Mouse (Mus musculus): Measurements from ENCODE around the gene Dusp27. TPM values are rescaled to one million over a fixed set of nuclear protein-coding genes. Genes with fewer than 3 reads are reported as not detected.

Gene Dusp27
- 0.05 and 0.12 TPM in 2 replicates for polyA plus RNA-seq (2012; rRNA removed)

DNA sequence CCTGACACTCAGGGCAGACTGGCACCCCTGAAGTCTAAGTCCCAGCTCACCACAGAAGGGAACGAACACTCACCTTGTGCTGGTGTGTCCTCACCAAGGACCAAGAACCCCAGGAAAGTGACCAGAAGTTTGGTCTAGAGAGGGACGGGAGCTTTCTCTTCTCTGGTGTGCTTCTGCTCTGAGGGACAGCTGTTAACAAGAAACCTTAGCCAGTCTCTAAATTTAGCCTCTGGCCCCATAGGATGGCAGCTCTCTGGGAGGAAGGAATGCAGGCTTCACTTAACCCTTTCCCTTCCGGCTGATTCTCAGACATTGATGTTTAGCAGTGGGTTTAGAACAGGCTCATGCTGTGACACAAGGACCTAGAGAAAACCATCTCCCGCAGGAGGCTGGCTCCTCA is at the start of gene Dusp27:
Gene Dusp27 (minus strand): TSS at position 204 of the 400 bp plus-strand sequence.
- WGBS = 73% methylated on average over 4 of the region's 4 CpGs
- no peak for DNase-seq (ENCODE audit: low read depth, low spot score)

DNA sequence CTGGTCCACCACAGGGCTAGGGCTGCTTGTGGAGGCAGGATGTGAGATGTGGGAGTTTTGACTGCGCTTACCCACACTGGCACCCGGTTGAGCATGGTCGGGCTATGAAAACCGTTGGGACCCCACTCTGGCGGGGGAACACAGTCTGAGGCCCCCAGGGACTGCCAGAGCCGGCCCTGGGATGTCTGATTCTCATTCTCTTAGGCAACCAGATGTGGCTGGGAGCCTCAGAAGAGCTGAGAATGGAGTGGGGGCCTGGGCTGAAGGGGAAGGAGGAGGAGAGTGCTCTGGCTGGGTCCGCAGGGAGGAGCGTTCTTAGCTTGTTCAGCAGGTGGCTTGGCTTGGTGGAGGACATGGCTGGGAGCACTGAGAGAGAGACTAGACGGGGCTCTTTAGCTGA is 45.9 kb upstream of the Dusp27 start:
- DNase-seq (ENCODE audit: low read depth, low spot score) = no peak
- WGBS = 75% methylated on average over 9 of the region's 9 CpGs

DNA sequence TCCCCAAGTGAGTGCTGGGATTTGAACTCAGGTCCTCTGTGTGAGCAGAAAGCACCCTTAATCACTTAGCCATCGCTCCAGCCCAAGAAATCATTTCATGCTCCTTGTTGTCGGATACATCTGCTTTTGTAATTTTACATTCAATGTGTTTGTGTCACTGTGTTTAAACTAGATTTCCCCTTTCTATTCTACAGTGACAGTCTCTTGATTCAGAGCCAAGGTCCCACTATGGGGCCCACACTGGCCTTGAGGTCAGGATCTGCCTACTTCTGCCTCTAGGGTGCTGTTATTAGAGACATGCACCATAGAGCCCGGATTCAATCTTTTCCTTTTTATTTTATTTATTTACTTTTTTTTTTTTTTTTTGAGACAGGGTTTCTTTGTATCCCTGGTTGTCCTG is 45.3 kb upstream of the Dusp27 start:
- DNase-seq (ENCODE audit: low read depth, low spot score) = no peak
- 62% methylated on average over 3 of the region's 3 CpGs for WGBS

DNA sequence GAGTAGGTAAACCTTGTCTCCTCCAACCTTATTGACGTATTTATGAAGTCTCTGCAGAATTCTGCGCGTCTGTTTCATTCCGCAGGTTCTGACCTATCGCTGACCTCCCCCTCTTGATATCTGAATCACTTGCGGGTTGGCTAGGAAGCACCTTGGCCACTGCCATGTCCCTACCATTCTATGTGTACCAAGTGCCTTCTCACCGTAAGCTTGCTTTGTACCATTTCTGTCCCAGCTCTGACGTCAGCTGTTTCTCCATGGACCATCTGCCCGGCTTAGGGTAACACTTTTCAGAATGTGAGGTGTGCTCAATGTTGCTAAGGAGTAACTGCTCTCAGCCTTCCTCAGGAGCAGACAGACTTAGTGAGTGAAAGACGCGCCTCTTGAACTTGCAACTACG is 43.1 kb upstream of the Dusp27 start:
- DNase-seq (ENCODE audit: low read depth, low spot score) = no peak
- 89% methylated on average over 12 of the region's 12 CpGs for WGBS

DNA sequence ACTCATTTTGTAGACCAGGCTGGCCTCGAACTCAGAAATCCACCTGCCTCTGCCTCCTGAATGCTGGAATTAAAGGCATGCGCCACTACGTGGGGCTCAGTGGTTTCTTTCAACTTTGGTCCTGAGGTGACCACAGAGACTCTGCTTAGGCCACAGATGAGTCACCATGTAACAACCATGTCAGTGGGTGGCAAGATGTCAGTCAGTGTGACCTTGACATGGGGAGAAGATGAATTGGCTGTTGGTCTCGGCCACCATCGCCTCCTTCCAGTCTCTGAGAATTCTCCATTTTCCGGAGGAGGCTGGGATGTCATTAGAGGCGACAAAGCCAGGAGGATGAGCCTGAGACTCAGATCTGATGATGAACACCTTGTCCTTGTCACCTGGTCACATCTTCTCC is 42.0 kb upstream of the Dusp27 start:
- no peak for DNase-seq (ENCODE audit: low read depth, low spot score)
- WGBS = 82% methylated on average over 7 of the region's 7 CpGs

DNA sequence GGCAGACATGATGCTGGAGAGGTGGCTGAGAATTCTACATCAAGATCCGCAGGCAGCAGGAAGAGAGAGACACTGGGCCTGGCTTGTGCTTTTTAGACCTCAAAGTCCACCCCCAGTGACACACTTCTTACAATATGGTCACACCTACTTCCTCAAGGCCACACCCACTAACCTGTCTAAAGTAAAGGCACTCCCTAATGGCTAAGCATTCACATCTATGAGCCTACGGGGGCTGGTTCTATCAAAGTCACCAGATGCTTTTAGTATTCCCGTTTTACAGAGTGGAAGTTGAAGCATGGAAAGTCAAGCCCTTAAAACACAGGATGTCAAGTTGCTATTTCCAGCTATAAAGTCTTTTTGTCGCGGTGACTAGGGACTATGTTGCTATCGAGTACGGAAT is 40.3 kb upstream of the Dusp27 start:
- WGBS = 93% methylated on average over 7 of the region's 7 CpGs
- DNase-seq (ENCODE audit: low read depth, low spot score) = no peak

DNA sequence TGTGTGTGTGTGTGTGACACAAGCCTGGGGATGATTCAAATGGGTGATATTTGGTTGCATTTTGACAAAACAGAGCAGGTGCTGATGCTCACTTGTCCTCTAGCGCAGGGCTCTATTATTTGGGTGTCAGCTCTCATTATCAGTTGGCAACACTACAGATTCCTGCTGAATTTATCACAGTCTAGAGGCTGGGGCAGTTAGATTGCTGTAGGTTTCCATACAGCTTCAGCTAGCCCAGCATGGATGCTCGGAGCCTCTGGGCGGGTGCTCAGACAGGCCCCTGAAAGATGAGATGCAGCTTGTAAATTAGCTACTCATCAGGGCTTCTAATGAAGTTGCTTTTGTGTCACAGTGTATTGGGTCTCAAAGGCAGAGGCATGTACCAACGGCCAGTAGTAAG is 39.7 kb upstream of the Dusp27 start:
- 95% methylated on average over 4 of the region's 4 CpGs for WGBS
- DNase-seq (ENCODE audit: low read depth, low spot score) = no peak

DNA sequence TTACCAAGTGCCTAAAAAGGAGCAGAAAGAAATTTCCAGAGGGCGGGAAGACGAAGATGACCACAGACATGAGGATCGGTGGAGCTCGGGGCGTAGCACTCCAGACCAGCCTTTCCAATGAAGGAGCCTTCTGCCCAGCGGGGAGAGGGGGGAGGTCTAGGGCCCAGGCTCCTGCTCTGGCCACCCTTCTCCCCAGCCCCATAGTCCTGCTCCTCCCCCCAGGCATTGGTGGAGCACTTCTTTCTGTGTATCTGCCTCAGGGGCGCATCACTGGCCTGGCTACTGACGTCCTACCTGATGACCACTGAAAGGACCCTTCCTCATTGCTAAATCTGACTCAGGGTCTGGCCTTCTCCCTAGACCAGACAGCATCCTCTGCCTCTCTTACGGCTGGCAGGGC is 37.4 kb upstream of the Dusp27 start:
- 94% methylated on average over 9 of the region's 9 CpGs for WGBS
- no peak for DNase-seq (ENCODE audit: low read depth, low spot score)

DNA sequence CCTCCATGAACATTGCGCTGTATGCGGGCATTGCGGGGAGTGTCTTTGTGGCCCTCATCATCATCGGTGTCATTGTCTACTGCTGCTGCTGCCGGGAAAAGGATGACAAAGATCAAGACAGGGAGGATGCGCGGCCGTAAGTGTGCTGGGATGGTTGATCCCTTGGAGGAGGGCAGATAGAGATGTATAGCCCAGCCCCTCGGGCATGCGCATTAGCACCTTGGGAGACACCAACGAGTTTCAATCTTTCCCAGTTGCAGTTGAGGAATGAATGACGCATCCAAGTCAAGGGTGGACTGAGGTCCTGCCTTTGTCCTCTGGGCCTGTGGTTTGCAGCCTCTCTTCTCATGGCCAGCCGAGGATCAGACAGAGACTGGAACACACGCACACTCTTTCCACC is 36.9 kb upstream of the Dusp27 start:
- 91% methylated on average over 14 of the region's 14 CpGs for WGBS
- no peak for DNase-seq (ENCODE audit: low read depth, low spot score)

DNA sequence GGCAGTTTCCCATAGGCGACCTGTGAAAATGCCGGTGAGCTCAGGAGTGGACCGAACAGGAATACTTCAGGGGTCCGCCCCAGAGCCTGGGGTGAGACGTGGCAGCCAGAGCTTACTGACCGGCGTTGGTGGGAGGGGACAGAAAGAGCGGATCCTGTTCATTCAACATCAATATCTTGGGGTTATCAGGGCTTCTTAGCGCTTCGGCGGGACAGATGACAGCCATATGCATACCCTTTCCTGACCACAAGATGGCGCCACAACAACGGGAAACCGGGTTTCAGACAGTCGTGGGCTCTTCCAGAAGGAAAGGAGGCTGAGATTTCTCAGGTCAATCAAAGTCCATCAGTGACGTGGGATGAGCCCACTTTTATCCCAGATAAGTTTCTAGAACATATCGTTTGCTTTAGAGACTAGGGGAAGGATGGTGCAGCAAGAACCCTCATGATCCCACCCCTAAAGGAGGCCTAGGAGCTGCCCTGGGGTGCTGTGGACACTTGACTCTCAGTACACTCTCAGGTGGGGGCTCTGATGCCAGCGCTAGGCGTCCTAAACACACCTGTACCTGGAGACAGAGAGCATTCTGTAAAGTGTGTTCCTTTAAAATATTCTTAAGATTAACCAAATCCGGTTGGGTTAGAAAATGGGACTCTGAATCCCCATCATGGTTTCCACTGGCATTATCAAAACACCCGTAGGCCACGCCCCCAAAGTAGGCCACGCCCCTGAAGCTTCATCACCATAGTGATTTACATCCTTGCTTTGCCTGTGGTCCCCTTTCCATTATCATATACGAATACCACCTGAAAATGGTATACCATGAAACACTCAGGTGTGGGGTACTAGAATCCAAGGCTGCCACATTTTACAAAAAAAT is 33.1 kb upstream of the Dusp27 start:
- WGBS = 25% methylated on average over 24 of the region's 24 CpGs
- DNase-seq (ENCODE audit: low read depth, low spot score) = no peak

DNA sequence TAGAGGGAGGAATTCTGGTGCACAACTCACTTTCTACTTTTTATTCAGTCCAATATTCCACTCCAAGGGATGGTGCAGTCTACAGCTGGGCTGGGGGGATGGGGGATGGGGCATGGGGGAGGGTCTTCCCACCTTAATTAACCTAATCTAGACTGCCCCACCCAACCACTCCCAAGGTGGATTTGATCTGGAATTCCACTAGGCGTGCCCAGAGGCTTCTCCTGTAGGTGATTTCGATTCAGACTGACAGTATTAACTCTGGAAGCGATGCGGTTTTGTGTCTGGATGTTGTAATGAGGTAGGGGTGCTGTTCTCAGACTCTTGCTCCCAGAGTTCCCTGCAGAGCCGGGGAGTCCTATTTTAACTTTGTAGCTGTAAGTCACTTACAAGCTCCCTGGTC is 32.4 kb upstream of the Dusp27 start:
- DNase-seq (ENCODE audit: low read depth, low spot score) = no peak
- 65% methylated on average over 5 of the region's 5 CpGs for WGBS

DNA sequence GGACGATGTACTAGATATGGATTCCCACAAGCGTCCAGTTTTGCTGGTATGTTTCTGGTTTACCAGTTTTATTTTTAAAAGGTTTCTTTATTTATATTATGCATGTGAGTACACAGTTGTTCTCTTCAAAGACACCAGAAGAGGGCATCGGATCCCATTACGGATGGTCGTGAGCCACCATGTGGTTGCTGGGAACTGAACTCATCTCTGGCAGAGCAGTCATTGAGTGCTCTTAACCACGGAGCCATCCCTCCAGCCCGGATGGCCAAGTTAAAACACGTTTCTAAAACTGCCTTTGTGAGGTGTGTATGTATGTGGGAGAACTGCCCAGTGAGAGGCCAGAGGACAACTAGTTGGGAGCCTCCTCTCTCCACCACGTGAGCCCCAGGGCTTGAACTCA is 30.9 kb upstream of the Dusp27 start:
- 74% methylated on average over 9 of the region's 9 CpGs for WGBS

DNA sequence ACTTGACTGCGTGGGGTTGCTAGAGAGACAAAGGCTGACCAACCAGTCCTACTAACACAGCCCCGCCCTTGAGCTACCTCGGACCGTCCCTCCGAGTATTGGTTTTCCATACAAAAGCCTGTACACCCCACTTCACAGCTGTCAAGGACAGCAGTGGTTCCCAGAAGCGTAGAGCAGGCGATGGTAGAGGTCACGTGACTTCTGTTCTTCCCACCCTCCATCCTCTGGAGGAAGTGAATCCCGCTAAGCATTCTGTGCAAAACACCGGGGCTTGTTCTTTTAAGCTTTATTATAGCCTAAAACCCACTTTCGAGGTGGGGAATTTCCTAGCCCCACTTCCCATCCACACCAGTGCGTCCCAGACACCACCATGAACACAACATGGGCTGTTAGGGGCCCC is 30.0 kb upstream of the Dusp27 start:
- DNase-seq (ENCODE audit: low read depth, low spot score) = no peak
- 84% methylated on average over 12 of the region's 12 CpGs for WGBS

More for the DNA sequence above, 30.9 kb upstream of the Dusp27 start:
- DNase-seq (ENCODE audit: low read depth, low spot score) = no peak

DNA sequence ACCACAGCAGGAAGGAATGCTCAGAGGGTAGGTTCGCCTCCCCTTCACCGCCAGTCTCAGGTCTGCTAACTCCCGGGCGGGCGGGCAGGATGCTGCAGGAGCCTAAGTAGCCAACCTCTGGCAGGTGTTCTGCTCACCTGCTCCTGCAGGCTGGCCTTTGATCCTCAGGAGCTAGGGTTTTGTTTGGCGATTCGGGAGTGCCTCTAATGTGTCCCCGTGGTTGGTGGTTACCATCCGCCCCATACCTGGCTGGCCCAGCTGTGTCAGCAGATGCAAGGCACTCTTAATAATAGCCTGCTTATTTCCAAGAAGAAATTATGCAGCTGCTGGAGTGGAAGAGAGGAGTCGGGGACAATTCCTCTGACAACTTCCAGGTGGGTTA is 27.4 kb upstream of the Dusp27 start:
- no peak for DNase-seq (ENCODE audit: low read depth, low spot score)
- whole genome bisulfite sequencing = 11% methylated on average over 10 of the region's 10 CpGs

DNA sequence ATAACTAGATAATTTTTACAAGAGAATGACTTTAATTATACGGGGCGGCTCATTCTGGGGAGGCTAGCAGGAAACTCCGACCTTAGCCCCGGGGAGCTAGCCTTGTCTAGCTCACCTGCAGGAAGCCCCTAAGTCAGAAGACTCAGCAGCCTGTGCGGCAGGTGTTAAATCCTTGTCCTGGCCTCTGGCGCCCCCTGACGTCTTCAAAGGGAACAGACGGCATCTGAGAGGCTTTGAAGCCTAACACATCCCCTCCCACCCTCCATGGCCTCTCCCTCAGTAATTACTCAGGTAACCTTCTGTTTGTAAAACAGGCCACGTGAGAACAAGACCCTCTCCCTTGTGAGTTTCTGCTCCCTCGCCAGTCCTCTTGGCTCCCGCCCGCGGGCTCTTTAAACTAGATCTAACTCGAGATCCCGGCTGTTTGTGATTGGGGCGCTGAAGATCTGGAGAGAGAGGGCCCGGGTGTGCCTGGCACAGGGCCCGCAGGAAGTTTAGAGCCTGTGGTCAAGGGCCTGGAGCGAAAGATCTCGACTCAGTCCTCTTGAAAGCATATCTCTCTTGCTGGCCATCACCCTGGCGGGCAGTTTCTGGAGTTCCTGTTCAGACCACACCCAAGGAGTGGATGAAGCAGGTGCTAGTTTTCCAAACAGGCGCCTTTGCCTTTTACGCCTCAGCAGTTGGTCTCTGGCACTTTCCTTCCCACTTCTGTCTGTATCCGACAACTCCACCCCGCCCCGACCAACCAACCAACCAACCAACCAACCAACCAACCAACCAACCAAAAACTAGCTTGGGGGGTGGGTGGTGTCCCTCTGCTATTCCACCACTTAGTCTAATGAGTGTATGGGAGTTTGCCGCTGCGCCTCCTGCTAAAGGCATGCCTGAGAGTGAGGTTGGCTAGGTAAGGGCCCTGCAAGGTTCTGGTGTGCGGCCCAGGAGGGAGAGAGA is 26.7 kb upstream of the Dusp27 start:
- WGBS = 5% methylated on average over 29 of the region's 29 CpGs
- DNase-seq (ENCODE audit: low read depth, low spot score) = no peak

DNA sequence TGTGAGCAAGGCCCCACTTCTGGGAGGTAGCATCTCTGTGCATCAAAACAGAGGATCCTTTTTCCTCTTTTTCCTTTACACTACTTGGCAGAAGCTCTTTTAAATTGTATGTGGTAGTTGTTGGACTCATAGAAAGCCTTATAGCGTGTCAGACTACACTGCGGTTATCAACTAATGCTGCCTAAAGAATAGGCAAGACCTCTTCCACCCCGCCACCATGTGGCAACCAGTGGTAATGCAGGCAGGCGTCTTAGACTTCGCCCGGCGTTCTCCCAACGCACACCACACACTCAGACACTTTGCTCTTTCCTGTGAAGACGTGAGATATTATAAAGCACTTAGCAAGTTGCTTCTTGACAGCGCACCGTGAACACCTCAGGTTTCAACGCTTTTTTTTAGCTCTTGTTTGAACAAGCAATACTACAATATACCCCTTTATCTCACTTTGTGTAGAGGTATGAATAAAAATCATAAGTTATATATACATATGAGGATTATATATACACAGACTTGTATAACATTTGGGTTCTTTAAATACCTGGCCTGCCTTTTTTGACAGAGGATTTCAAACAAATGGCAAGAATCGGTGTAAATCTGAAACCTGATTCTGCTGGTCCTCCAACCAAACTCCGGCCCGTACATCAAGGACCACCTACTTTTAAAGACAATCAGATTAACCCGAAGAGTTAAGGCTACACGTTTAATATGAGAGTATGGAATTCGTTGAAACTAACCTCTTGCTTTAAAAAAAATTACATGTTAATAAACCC is 25.8 kb upstream of the Dusp27 start:
- 13% methylated on average over 18 of the region's 18 CpGs for WGBS
- no peak for DNase-seq (ENCODE audit: low read depth, low spot score)

DNA sequence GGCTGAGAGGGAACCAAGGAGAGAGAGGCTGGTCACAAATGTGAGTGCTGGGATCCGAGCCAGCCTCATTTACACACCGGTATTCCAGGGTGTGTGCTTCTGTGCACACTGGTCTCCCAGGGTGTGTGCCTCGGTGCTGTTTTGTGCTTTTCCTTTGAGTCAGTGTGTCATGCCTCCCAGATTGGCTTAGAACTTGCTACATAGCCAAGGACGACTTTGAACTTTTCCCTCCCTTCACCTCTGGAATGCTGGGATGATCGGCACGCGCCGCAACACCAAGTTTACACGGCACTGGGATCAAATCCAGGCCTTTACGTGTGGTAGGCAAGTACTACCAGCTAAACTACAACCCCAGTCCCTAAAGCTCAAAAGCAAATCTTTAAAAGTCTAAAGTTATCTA is 24.3 kb upstream of the Dusp27 start:
- WGBS = 43% methylated on average over 10 of the region's 10 CpGs
- DNase-seq (ENCODE audit: low read depth, low spot score) = no peak

DNA sequence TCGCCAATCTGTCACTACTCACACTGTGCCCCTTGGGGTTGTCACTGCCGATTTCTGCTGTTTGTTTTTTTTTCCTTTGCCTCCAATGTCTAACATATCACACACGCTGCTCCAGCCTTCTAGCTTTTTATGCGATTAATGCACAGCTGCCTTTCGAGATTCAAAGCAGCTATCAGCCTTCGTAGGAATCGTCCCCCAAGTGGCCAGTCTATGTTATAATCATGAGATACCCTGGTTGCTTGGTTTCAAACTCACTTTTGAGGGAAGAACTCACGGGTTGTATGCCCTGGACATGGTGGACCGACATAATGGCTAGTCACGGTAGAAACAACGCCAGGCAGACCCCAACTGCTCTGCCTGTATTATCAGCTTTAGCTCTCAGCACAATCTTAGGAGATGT is 23.6 kb upstream of the Dusp27 start:
- DNase-seq (ENCODE audit: low read depth, low spot score) = no peak
- WGBS = 54% methylated on average over 11 of the region's 11 CpGs

DNA sequence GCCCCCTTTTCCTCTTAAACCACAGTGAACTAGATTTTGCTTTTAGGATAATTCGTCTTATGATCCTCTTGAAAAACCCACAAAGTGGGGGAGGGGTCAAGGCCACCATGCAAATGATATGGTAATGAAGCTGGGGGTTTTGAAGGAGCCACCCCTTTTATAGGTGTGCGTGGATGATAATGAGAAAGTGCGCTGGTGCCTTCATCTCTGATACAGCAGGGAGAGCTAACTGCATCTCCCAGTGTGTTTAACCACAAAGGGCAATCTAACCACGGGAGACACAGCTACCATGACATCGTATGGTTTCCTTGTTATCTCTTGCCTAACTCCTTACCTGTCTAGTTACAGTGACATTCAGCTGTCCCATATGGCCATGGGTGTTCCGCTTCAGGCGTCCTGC is 22.3 kb upstream of the Dusp27 start:
- DNase-seq (ENCODE audit: low read depth, low spot score) = no peak
- WGBS = 69% methylated on average over 7 of the region's 7 CpGs

DNA sequence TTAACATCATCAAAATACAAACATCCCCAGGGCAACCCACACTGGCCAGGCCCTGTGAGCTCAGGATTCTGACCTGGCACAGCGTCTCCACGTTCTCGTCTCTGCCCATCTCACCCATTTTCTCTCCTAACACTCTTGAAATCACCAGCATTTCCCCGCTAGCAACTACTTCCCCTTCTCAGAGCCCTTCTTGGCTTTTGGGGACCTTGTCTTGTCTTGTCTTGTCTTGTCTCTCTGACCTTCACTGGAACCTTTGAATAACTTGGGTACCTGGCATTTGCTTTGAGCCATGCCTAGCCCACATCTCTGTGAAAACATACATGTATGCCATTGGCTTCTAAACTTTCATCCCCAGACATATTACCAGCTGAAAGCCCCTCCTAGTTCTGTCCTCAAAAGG is 21.7 kb upstream of the Dusp27 start:
- no peak for DNase-seq (ENCODE audit: low read depth, low spot score)
- WGBS = 87% methylated on average over 4 of the region's 4 CpGs

Measured in large intestine, adult 2 months (tissue).